Comparison of ENCODE assay signal across 15 mouse cellular contexts in genomic region chr10:39865509-39865908, GRCm38 (mm10).
"Had no signal": no experiment of that assay in that cellular context is flagged by ENCODE, and none has a peak within 500 bp of the region (broad histone marks: within the 10 kb centered on the region; RNA-seq: fewer than 3 reads in every experiment).

No protein-coding gene starts in this region.

- DNase-seq: retina, postnatal 1 day; right cerebral cortex, adult 18-20 months; right cerebral cortex, postnatal 14 days; right cerebral cortex, postnatal 25 days; right cerebral cortex, postnatal 4 days; spleen, adult 18-20 months; thymus, adult 18-20 months; thymus, adult 2 months; thymus, postnatal 14 days; thymus, postnatal 25 days; thymus, postnatal 36 days; thymus, postnatal 4 days had no signal

- H3K4me2 ChIP-seq: neural tube, embryonic 15.5 days; stomach, embryonic 15.5 days had no signal

- H3K9me3 ChIP-seq: neural tube, embryonic 15.5 days; stomach, embryonic 15.5 days had no signal

- H3K9ac ChIP-seq: neural tube, embryonic 15.5 days; stomach, embryonic 15.5 days had no signal

- H3K27me3 ChIP-seq: neural tube, embryonic 15.5 days; stomach, embryonic 15.5 days had no signal

- H3K4me1 ChIP-seq: neural tube, embryonic 15.5 days; stomach, embryonic 15.5 days had no signal

- H3K4me3 ChIP-seq: neural tube, embryonic 15.5 days; stomach, embryonic 15.5 days had no signal

- H3K27ac ChIP-seq: neural tube, embryonic 15.5 days; stomach, embryonic 15.5 days; stomach, postnatal 0 days had no signal
